Mouse (Mus musculus) G1E (cell line): Measurements from ENCODE around the gene Fam53b.

Source experiments
- CTCF ChIP-seq: IDR thresholded peaks from 2 replicates; pipeline ENCODE4 v1.5.1; 2012; ENCODE audit warnings: low read depth, low read length, inconsistent platforms, mixed read lengths
- GATA1 ChIP-seq: IDR thresholded peaks from 2 replicates; pipeline ENCODE4 v1.6.1; 2012; ENCODE audit warnings: borderline replicate concordance, low read length, inconsistent platforms, mixed read lengths
- POLR2AphosphoS5 ChIP-seq: IDR thresholded peaks from 2 replicates; pipeline ENCODE4 v1.6.1; 2012; ENCODE audit warnings: low read depth, low read length, inconsistent platforms; ENCODE audit not compliant: insufficient replicate concordance

DNA sequence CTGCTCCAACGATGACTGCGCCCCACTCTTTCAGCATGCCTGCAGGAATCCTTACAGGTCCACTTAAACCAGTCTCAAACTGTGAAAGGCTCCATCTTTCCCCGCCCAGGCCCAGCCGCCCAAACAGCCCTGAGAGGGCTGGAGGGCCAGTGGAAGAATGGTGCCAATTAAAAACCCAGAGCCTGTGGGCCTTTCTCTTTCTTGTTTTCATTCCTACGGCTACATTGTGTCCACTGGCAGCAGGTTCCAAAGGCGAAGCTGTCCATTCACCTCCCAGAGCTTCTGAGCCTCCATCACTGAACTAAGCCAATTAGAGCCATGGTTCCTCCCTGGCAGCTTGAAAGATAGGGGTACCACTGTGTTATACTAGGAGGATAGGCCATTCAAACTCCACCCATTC lies 82.1 kb downstream of the Fam53b start:
- TF ChIP-seq CTCF (no peak), POLR2AphosphoS5 (no peak), GATA1 (no peak)
